Mouse (Mus musculus): ENCODE measurements around the gene Tmem132b.

- TF ChIP-seq POLR2A (IDR thresholded peaks at IDR 0.05; ENCODE audit: insufficient read length, low read depth): no peak
- TF ChIP-seq MAX (IDR thresholded peaks at IDR 0.05; ENCODE audit: low read depth): no peak
- TF ChIP-seq TCF12 (IDR thresholded peaks at IDR 0.05; ENCODE audit: insufficient read depth, poor library complexity, severe bottlenecking): no peak
- no peak for TF ChIP-seq SRF (IDR thresholded peaks at IDR 0.05; ENCODE audit: control insufficient read depth, insufficient read length, low read depth)
- no peak for TF ChIP-seq USF1 (IDR thresholded peaks at IDR 0.05; ENCODE audit: low read depth)
- no peak for TF ChIP-seq TCF3 (IDR thresholded peaks at IDR 0.05; ENCODE audit: insufficient read length, low read depth)
- no peak for TF ChIP-seq CEBPB (IDR thresholded peaks at IDR 0.05; ENCODE audit: insufficient read depth, poor library complexity, severe bottlenecking)
Measured at GRCm38 (mm10) chr5:125493093-125493423, 38.5 kb upstream of the Tmem132b start.
